Mouse (Mus musculus) kidney, adult 2 months (tissue): ENCODE data around the gene Emc9. TPM values are rescaled to one million over a fixed set of nuclear protein-coding genes. Genes with fewer than 3 reads are reported as not detected.

Source experiments
- DNase-seq: peaks from one replicate; pipeline ENCODE4 v3.0.0; 2021
- H3K27ac ChIP-seq: fragments of 200-500 bp; 2 replicates; pipeline ENCODE4 v1.5.1; 2012; ENCODE audit warnings: low read depth, low read length, control low read depth, inconsistent platforms; ENCODE audit not compliant: insufficient read depth
- H3K27me3 ChIP-seq: fragments of 200-500 bp; replicated peaks from 2 replicates; pipeline ENCODE4 v1.6.1; 2012; ENCODE audit warnings: mild to moderate bottlenecking, moderate library complexity, low read length, inconsistent platforms; ENCODE audit not compliant: control insufficient read depth, insufficient read depth
- H3K36me3 ChIP-seq: fragments of 200-500 bp; 2 replicates; pipeline ENCODE4 v1.6.1; 2012; ENCODE audit warnings: mild to moderate bottlenecking, moderate library complexity, low read length, inconsistent platforms; ENCODE audit not compliant: control insufficient read depth, insufficient read depth
- H3K4me1 ChIP-seq: fragments of 200-500 bp; 2 replicates; pipeline ENCODE4 v1.6.1; 2011; ENCODE audit warnings: low read length; ENCODE audit not compliant: control insufficient read depth, insufficient read depth
- H3K4me3 ChIP-seq: fragments of 200-500 bp; 2 replicates; pipeline ENCODE4 v1.5.1; 2011; ENCODE audit warnings: mild to moderate bottlenecking, low read depth, low read length, control low read depth; ENCODE audit not compliant: insufficient read depth
- CTCF ChIP-seq: fragments of 200-500 bp; conservative IDR thresholded peaks from 2 replicates; pipeline ENCODE4 v1.5.1; 2011; ENCODE audit warnings: low read depth, mild to moderate bottlenecking, control low read depth, low read length, moderate library complexity, mixed read lengths; ENCODE audit not compliant: insufficient read depth, insufficient read length
- POLR2A ChIP-seq: fragments of 200-500 bp; IDR thresholded peaks from one replicate; pipeline ENCODE4 v1.6.1; 2011; ENCODE audit warnings: low read depth, low read length, control low read depth
- WGBS: fragments of 180-500 bp; shearing (Covaris S2); methylation state at CpG from one replicate; pipeline ENCODE4 v1.1.7; 2018; 5-methylcytosine and 5-hydroxymethylcytosine counted together
- polyA plus RNA-seq: library from polyadenylated mRNA; depleted of rRNA; stranded (reverse); fragments of >200 nt; gene quantifications from 2 replicates; pipeline ENCODE4 v1.2.3, GENCODE M21; 2012; rRNA removed

The Emc9 gene
- polyA plus RNA-seq = 21.9 and 24.9 TPM in 2 replicates

- TF ChIP-seq CTCF (no peak), POLR2A (no peak)
- Histone ChIP-seq H3K36me3 (no peaks in the 10 kb centered on the region; the same call in 1 of the 2 replicates), H3K27me3 (no peaks in the 10 kb centered on the region), H3K4me1 (peaks cover 11% of the 10 kb centered on the region; the same call in 1 of the 2 replicates), H3K27ac (peak within 1 kb of the TSS; percentile 58; the same call in 1 of the 2 replicates), H3K4me3 (peak within 1 kb of the TSS; percentile 97)
- WGBS = 5% methylated on average over 43 of the region's 43 CpGs
- peak; percentile 90 for DNase-seq
Observed at GRCm38 (mm10) chr14:55584702-55585565, at the start of gene Emc9. Emc9 (minus strand) TSS chr14:55585302.

- no peak for TF ChIP-seq POLR2A
- TF ChIP-seq CTCF = peak; percentile 85
- DNase-seq = peak; percentile 59
- WGBS = 43% methylated on average over 5 of the region's 5 CpGs
- Histone ChIP-seq H3K4me1 (no peaks in the 10 kb centered on the region), H3K27me3 (no peaks in the 10 kb centered on the region), H3K4me3 (no peak overlapping the region), H3K36me3 (no peaks in the 10 kb centered on the region), H3K27ac (no peak overlapping the region)
Observed at GRCm38 (mm10) chr14:55629312-55629711, 44.2 kb upstream of the Emc9 start.

- TF ChIP-seq CTCF (no peak), POLR2A (no peak)
- Histone ChIP-seq H3K36me3 (no peaks in the 10 kb centered on the region), H3K4me3 (no peak overlapping the region), H3K27me3 (no peaks in the 10 kb centered on the region), H3K27ac (no peak overlapping the region), H3K4me1 (no peaks in the 10 kb centered on the region)
- DNase-seq = no peak
- 83% methylated on average over 27 of the region's 27 CpGs for WGBS
Observed at GRCm38 (mm10) chr14:55628077-55628827, 43.1 kb upstream of the Emc9 start.

GRCm38 (mm10) chr14:55618486-55619195 lies 33.5 kb upstream of the Emc9 start:
- Histone ChIP-seq H3K27me3 (no peaks in the 10 kb centered on the region), H3K4me3 (peak overlapping the region; percentile 34; the same call in 1 of the 2 replicates), H3K36me3 (no peaks in the 10 kb centered on the region), H3K4me1 (peaks cover 1% of the 10 kb centered on the region; the same call in 1 of the 2 replicates), H3K27ac (0 out of 2 replicates have a peak overlapping the region, but pooled peaks have one; percentile 16)
- no peak for DNase-seq
- no peak for TF ChIP-seq POLR2A
- no peak for TF ChIP-seq CTCF
- 39% methylated on average over 22 of the region's 22 CpGs for WGBS

- peak within 1 kb of the TSS; percentile 34; the same call in 1 of the 2 replicates for H3K4me3 ChIP-seq
- peak; percentile 69 for DNase-seq
- H3K27ac ChIP-seq = peak within 1 kb of the TSS; percentile 19; the same call in 1 of the 2 replicates
Observed at GRCm38 (mm10) chr14:55617822-55618221, 32.7 kb upstream of the Emc9 start, which contains the start of gene Rec8. Rec8 (plus strand) TSS chr14:55618037.

GRCm38 (mm10) chr14:55616844-55617243 lies 31.7 kb upstream of the Emc9 start:
- WGBS = 74% methylated on average over 2 of the region's 2 CpGs
- H3K27me3 ChIP-seq = no peaks in the 10 kb centered on the region
- H3K4me1 ChIP-seq = peaks cover 11% of the 10 kb centered on the region; the same call in 1 of the 2 replicates
- H3K27ac ChIP-seq = no peak overlapping the region
- H3K4me3 ChIP-seq = no peak overlapping the region
- no peaks in the 10 kb centered on the region for H3K36me3 ChIP-seq
- DNase-seq = no peak
- TF ChIP-seq POLR2A = no peak
- TF ChIP-seq CTCF = no peak

More at GRCm38 (mm10) chr14:55617822-55618221, 32.7 kb upstream of the Emc9 start, which contains the start of gene Rec8:
- no peaks in the 10 kb centered on the region for H3K36me3 ChIP-seq
- no peaks in the 10 kb centered on the region for H3K27me3 ChIP-seq
- 26% methylated on average over 21 of the region's 21 CpGs for WGBS
- no peak for TF ChIP-seq POLR2A
- TF ChIP-seq CTCF = no peak; the same call in 1 of the 2 replicates
- H3K4me1 ChIP-seq = peaks cover 8% of the 10 kb centered on the region; the same call in 1 of the 2 replicates
